Mouse (Mus musculus): ENCODE results near the gene Hist3h2ba.

DNA sequence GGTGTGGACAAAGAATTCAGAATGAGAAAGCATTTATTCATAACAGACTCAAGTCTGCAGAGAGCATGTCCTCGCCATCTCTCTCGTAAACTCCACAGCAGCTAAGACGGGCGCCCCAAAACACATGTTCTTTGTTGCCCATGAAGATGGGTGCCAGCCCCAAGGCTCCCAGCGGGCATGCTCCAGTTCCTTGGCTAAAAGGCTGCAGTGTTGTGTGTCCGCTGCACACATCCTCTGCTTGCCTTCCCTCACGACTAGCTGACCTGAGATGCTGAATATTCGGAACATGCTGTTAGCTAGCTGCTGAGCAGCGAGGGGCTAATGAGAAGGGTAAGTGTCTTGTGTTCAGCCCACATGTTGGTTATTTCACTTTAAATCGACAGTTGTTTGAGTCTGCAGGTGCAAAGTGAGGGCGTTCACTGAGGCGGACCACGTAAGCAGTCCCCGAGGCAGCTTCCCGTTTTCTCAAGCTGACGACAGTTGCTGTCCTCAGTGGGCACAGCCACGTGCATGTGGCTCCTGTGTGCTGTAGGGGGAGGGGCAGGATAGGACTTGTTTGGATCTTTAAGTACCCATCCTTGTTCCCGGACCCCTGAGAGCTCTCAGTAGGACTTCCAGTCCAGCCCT, 33.9 kb downstream of the Hist3h2ba start:
- TF ChIP-seq CTCF (IDR thresholded peaks at IDR 0.05; ENCODE audit: low read depth, low read length) (no peak), POLR2AphosphoS5 (IDR thresholded peaks at IDR 0.05; ENCODE audit: insufficient replicate concordance, low read depth, low read length) (no peak), GATA1 (IDR thresholded peaks at IDR 0.05; ENCODE audit: borderline replicate concordance, low read length) (no peak), TAL1 (conservative IDR thresholded peaks at IDR 0.05; ENCODE audit: low read depth, low read length) (no peak)

Measured in G1E (cell line).